23 mouse cellular contexts compared by ENCODE assay signal in the genomic region with DNA sequence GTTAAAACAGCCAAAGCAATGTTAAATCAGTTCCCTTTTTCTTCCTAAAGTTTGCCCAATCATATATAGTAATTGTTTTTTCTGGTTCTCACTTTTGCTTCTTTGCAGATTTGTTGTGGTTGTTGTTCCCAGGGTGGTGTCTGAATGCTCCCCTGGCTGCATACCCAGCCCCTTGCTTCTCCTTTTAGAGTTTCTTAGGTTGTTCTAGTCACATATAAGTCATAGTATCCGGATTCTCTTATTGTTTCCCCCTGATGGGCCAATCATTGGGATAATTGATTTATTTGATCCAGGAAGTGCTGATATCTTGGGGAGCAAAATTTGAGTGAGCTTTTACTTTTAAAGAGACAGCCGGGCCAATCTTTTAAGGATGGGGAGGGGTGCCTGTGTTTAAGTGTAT. TPM values are rescaled to one million over a fixed set of nuclear protein-coding genes. Genes with fewer than 3 reads are reported as not detected.
A peak's percentile ranks its signal among the peaks of the same experiment; 100 is the strongest.
DNase-seq lines count a peak whose midpoint lies in the region; ATAC-seq lines count a peak whose summit lies in the region.
"Had no signal": no experiment of that assay in that cellular context is flagged by ENCODE, and none has a peak within 500 bp of the region (broad histone marks: within the 10 kb centered on the region; RNA-seq: fewer than 3 reads in every experiment).

No protein-coding gene starts in this region.

- H3K36me3 ChIP-seq in forebrain, embryonic 11.5 days (ENCODE audit: control insufficient read depth, insufficient read depth, low read length): no peaks in the 10 kb centered on the region
- H3K36me3 ChIP-seq in forebrain, embryonic 15.5 days: no peaks in the 10 kb centered on the region
- H3K36me3 ChIP-seq in midbrain, embryonic 10.5 days: no peaks in the 10 kb centered on the region
- no peaks in the 10 kb centered on the region for H3K36me3 ChIP-seq in midbrain, embryonic 16.5 days (ENCODE audit: control insufficient read depth, insufficient read depth, low read length)
- H3K36me3 ChIP-seq in forebrain, embryonic 14.5 days (ENCODE audit: control insufficient read depth, insufficient read depth, low read length): no peaks in the 10 kb centered on the region
- no peaks in the 10 kb centered on the region for H3K36me3 ChIP-seq in limb, embryonic 10.5 days
- H3K36me3 ChIP-seq: heart, embryonic 12.5 days; hindbrain, embryonic 15.5 days; limb, embryonic 13.5 days; liver, embryonic 12.5 days had no signal

- H3K27me3 ChIP-seq in forebrain, embryonic 11.5 days (ENCODE audit: control insufficient read depth, insufficient read depth, low read length): peaks cover 75% of the 10 kb centered on the region
- H3K27me3 ChIP-seq in forebrain, embryonic 15.5 days: peaks cover 92% of the 10 kb centered on the region
- H3K27me3 ChIP-seq in midbrain, embryonic 10.5 days (ENCODE audit: low read depth, poor library complexity, severe bottlenecking): peaks cover 100% of the 10 kb centered on the region
- H3K27me3 ChIP-seq in midbrain, embryonic 16.5 days (ENCODE audit: control insufficient read depth, insufficient read depth, low read depth, low read length): peaks cover 56% of the 10 kb centered on the region
- H3K27me3 ChIP-seq in forebrain, embryonic 14.5 days (replicated peaks; ENCODE audit: control insufficient read depth, insufficient read depth, low read length): peaks cover 84% of the 10 kb centered on the region
- peaks cover 100% of the 10 kb centered on the region for H3K27me3 ChIP-seq in limb, embryonic 10.5 days (ENCODE audit: low read depth, poor library complexity, severe bottlenecking)
- H3K27me3 ChIP-seq: Patski had no signal

- H3K4me2 ChIP-seq in forebrain, embryonic 11.5 days (ENCODE audit: low read depth, low read length, severe bottlenecking): peak overlapping the region; percentile 47
- H3K4me2 ChIP-seq in forebrain, embryonic 15.5 days (replicated peaks): no peak overlapping the region
- H3K4me2 ChIP-seq in midbrain, embryonic 16.5 days (ENCODE audit: low read length): no peak overlapping the region
- no peak overlapping the region for H3K4me2 ChIP-seq in forebrain, embryonic 14.5 days (ENCODE audit: low read length)
- H3K4me2 ChIP-seq: heart, embryonic 12.5 days; limb, embryonic 13.5 days; liver, embryonic 12.5 days had no signal

- no peak for ATAC-seq in forebrain, embryonic 11.5 days (replicated peaks; ENCODE audit: low FRiP score)
- ATAC-seq in forebrain, embryonic 15.5 days (replicated peaks): no peak
- no peak for ATAC-seq in midbrain, embryonic 16.5 days
- ATAC-seq in forebrain, embryonic 14.5 days: no peak
- ATAC-seq: intestine, embryonic 16.5 days; liver, embryonic 12.5 days; Patski had no signal

- H3K4me3 ChIP-seq in forebrain, embryonic 11.5 days (ENCODE audit: low read depth, low read length): no peak overlapping the region
- H3K4me3 ChIP-seq in forebrain, embryonic 15.5 days: no peak overlapping the region
- peak overlapping the region; percentile 60; the same call in 1 of the 2 replicates for H3K4me3 ChIP-seq in midbrain, embryonic 10.5 days
- H3K4me3 ChIP-seq in midbrain, embryonic 16.5 days (ENCODE audit: low read depth, low read length): no peak overlapping the region
- no peak overlapping the region for H3K4me3 ChIP-seq in forebrain, embryonic 14.5 days (ENCODE audit: low read depth, low read length)
- H3K4me3 ChIP-seq in limb, embryonic 10.5 days: no peak overlapping the region
- H3K4me3 ChIP-seq: heart, embryonic 12.5 days; hindbrain, embryonic 15.5 days; limb, embryonic 13.5 days; liver, embryonic 12.5 days had no signal

- H3K9ac ChIP-seq in forebrain, embryonic 11.5 days (ENCODE audit: low read length): peak overlapping the region; percentile 60; the same call in 1 of the 2 replicates
- H3K9ac ChIP-seq in forebrain, embryonic 15.5 days (replicated peaks): no peak overlapping the region
- no peak overlapping the region for H3K9ac ChIP-seq in midbrain, embryonic 16.5 days (ENCODE audit: low read depth, low read length)
- no peak overlapping the region for H3K9ac ChIP-seq in forebrain, embryonic 14.5 days (ENCODE audit: low read length)
- H3K9ac ChIP-seq: heart, embryonic 12.5 days; hindbrain, embryonic 15.5 days; limb, embryonic 13.5 days; liver, embryonic 12.5 days had no signal

- peaks cover 10% of the 10 kb centered on the region; the same call in 1 of the 2 replicates for H3K4me1 ChIP-seq in forebrain, embryonic 11.5 days (replicated peaks; ENCODE audit: control insufficient read depth, insufficient read depth, low read length)
- peaks cover 20% of the 10 kb centered on the region for H3K4me1 ChIP-seq in forebrain, embryonic 15.5 days
- H3K4me1 ChIP-seq in midbrain, embryonic 10.5 days: peaks cover 75% of the 10 kb centered on the region
- no peaks in the 10 kb centered on the region; the same call in none of the 2 replicates for H3K4me1 ChIP-seq in midbrain, embryonic 16.5 days (ENCODE audit: control insufficient read depth, insufficient read depth, low read length)
- 0 out of 2 replicates have a peak, but pooled peaks cover 4% of the 10 kb centered on the region for H3K4me1 ChIP-seq in forebrain, embryonic 14.5 days (ENCODE audit: control insufficient read depth, insufficient read depth, low read length)
- H3K4me1 ChIP-seq in limb, embryonic 10.5 days: peaks cover 50% of the 10 kb centered on the region
- H3K4me1 ChIP-seq: liver, embryonic 12.5 days had no signal

- 7% methylated on average over 2 of the region's 2 CpGs for WGBS in forebrain, embryonic 11.5 days
- WGBS in forebrain, embryonic 15.5 days: 14% methylated on average over 2 of the region's 2 CpGs
- WGBS in midbrain, embryonic 10.5 days: 9% methylated on average over 2 of the region's 2 CpGs
- WGBS in midbrain, embryonic 16.5 days: 18% methylated on average over 2 of the region's 2 CpGs
- 6% methylated on average over 2 of the region's 2 CpGs for WGBS in forebrain, embryonic 14.5 days
- 2% methylated on average over 2 of the region's 2 CpGs for WGBS in limb, embryonic 10.5 days

- no peaks in the 10 kb centered on the region for H3K9me3 ChIP-seq in forebrain, embryonic 11.5 days (ENCODE audit: control insufficient read depth, low read length)
- H3K9me3 ChIP-seq in forebrain, embryonic 15.5 days: no peaks in the 10 kb centered on the region
- H3K9me3 ChIP-seq in midbrain, embryonic 10.5 days (replicated peaks): no peaks in the 10 kb centered on the region
- H3K9me3 ChIP-seq in midbrain, embryonic 16.5 days (replicated peaks; ENCODE audit: control insufficient read depth, low read length, poor library complexity, severe bottlenecking): no peaks in the 10 kb centered on the region
- no peaks in the 10 kb centered on the region for H3K9me3 ChIP-seq in forebrain, embryonic 14.5 days (replicated peaks; ENCODE audit: control insufficient read depth, low read length)
- no peaks in the 10 kb centered on the region for H3K9me3 ChIP-seq in limb, embryonic 10.5 days (replicated peaks)
- H3K9me3 ChIP-seq: heart, embryonic 12.5 days; hindbrain, embryonic 15.5 days; limb, embryonic 13.5 days; liver, embryonic 12.5 days had no signal

- H3K27ac ChIP-seq in forebrain, embryonic 11.5 days (ENCODE audit: low read depth, low read length): peak overlapping the region; percentile 43; the same call in 1 of the 2 replicates
- H3K27ac ChIP-seq in forebrain, embryonic 15.5 days (replicated peaks): no peak overlapping the region
- peak overlapping the region; percentile 93 for H3K27ac ChIP-seq in midbrain, embryonic 10.5 days (replicated peaks)
- no peak overlapping the region for H3K27ac ChIP-seq in midbrain, embryonic 16.5 days (ENCODE audit: low read length)
- H3K27ac ChIP-seq in forebrain, embryonic 14.5 days (ENCODE audit: low read depth, low read length): no peak overlapping the region
- no peak overlapping the region for H3K27ac ChIP-seq in limb, embryonic 10.5 days
- H3K27ac ChIP-seq: hindbrain, embryonic 15.5 days; limb, embryonic 13.5 days; liver, embryonic 12.5 days had no signal

- DNase-seq in forebrain, embryonic 11.5 days (ENCODE audit: low spot score): no peak
- DNase-seq in midbrain, embryonic 10.5 days (ENCODE audit: low spot score): peak; percentile 12
- peak; percentile 1 for DNase-seq in forebrain, embryonic 14.5 days (ENCODE audit: low spot score)
- no peak for DNase-seq in left cerebral cortex, adult 9 months (ENCODE audit: low spot score in 2 of 2)
- no peak for DNase-seq in limb, embryonic 10.5 days (ENCODE audit: low spot score)
- DNase-seq: adrenal gland, postnatal 36 days; cerebellum, adult 11-12 months; heart, postnatal 10 days; kidney, adult 9 months; kidney, postnatal 36 days; layer of hippocampus, postnatal 36 days; lung, adult 18-20 months; lung, postnatal 10 days; right cerebral cortex, postnatal 25 days; spleen, adult 18-20 months had no signal

RNA-seq across cellular contexts. Expression of a gene that starts 39.3 kb away (rescaled TPM):
- 124 and 137 TPM in 2 replicates for polyA plus RNA-seq in forebrain, embryonic 11.5 days (2014; fragmentation: Nextera tagmentation; extraction: Ambion mirVana)
- 76.2 and 95.0 TPM in 2 replicates for polyA plus RNA-seq in forebrain, embryonic 15.5 days (2015; fragmentation: Nextera tagmentation; extraction: Ambion mirVana)
- 86.8 and 89.2 TPM in 2 replicates for polyA plus RNA-seq in midbrain, embryonic 10.5 days (2016; fragmentation: Nextera tagmentation; extraction: Ambion mirVana)
- 78.0 and 102 TPM in 2 replicates for polyA plus RNA-seq in midbrain, embryonic 16.5 days (2015; fragmentation: Nextera tagmentation; extraction: Ambion mirVana)
- polyA plus RNA-seq in forebrain, embryonic 14.5 days (2014; fragmentation: Nextera tagmentation; extraction: Ambion mirVana): 73.7 and 82.5 TPM in 2 replicates
- 48.0 and 56.8 TPM in 2 replicates for polyA plus RNA-seq in limb, embryonic 10.5 days (2016; fragmentation: Nextera tagmentation; extraction: Ambion mirVana)

Comparison
In these comparisons a context has a peak if more than half of its experiments do, and no peak if none do; other contexts are left out.
1. DNase-seq: peak in midbrain, embryonic 10.5 days (single experiment) and forebrain, embryonic 14.5 days (single experiment); none in forebrain, embryonic 11.5 days (single experiment), left cerebral cortex, adult 9 months (0 of 2) and limb, embryonic 10.5 days (single experiment).
2. H3K27ac ChIP-seq: peak in forebrain, embryonic 11.5 days (single experiment) and midbrain, embryonic 10.5 days (single experiment); none in forebrain, embryonic 15.5 days (single experiment), midbrain, embryonic 16.5 days (single experiment), forebrain, embryonic 14.5 days (single experiment) and limb, embryonic 10.5 days (single experiment).